Mouse (Mus musculus): ENCODE data around the gene Catsperd. TPM values are rescaled to one million over a fixed set of nuclear protein-coding genes. Genes with fewer than 3 reads are reported as not detected.

The Catsperd gene
- polyA plus RNA-seq, 1 experiment = not detected

- Histone ChIP-seq H3K4me1 (ENCODE audit: control insufficient read depth) (peaks cover 37% of the 10 kb centered on the region), H3K9me3 (ENCODE audit: control insufficient read depth, low read length) (no peaks in the 10 kb centered on the region), H3K4me3 (replicated peaks) (no peak overlapping the region), H3K36me3 (ENCODE audit: control insufficient read depth) (peaks cover 3% of the 10 kb centered on the region), H3K27me3 (ENCODE audit: control insufficient read depth) (peaks cover 35% of the 10 kb centered on the region)
- TF ChIP-seq TAL1 (IDR thresholded peaks at IDR 0.05; ENCODE audit: low read length) = no peak
- TF ChIP-seq GATA1 (IDR thresholded peaks at IDR 0.05; ENCODE audit: low read length) = no peak
Observed at GRCm38 (mm10) chr17:56669766-56670165, 41.8 kb downstream of the Catsperd start.

- Histone ChIP-seq H3K4me1 (ENCODE audit: control insufficient read depth) (peaks cover 67% of the 10 kb centered on the region), H3K36me3 (ENCODE audit: control insufficient read depth) (peaks cover 36% of the 10 kb centered on the region), H3K9me3 (ENCODE audit: control insufficient read depth, low read length) (no peaks in the 10 kb centered on the region), H3K4me3 (replicated peaks) (peak within 1 kb of the TSS; percentile 98), H3K27me3 (ENCODE audit: control insufficient read depth) (peaks cover 13% of the 10 kb centered on the region)
- no peak for TF ChIP-seq TAL1 (IDR thresholded peaks at IDR 0.05; ENCODE audit: low read length)
- no peak for TF ChIP-seq GATA1 (IDR thresholded peaks at IDR 0.05; ENCODE audit: low read length)
Observed at GRCm38 (mm10) chr17:56672941-56673646, 45.2 kb downstream of the Catsperd start, which contains the start of gene Ranbp3. Ranbp3 (plus strand) TSS chr17:56673294.

DNA sequence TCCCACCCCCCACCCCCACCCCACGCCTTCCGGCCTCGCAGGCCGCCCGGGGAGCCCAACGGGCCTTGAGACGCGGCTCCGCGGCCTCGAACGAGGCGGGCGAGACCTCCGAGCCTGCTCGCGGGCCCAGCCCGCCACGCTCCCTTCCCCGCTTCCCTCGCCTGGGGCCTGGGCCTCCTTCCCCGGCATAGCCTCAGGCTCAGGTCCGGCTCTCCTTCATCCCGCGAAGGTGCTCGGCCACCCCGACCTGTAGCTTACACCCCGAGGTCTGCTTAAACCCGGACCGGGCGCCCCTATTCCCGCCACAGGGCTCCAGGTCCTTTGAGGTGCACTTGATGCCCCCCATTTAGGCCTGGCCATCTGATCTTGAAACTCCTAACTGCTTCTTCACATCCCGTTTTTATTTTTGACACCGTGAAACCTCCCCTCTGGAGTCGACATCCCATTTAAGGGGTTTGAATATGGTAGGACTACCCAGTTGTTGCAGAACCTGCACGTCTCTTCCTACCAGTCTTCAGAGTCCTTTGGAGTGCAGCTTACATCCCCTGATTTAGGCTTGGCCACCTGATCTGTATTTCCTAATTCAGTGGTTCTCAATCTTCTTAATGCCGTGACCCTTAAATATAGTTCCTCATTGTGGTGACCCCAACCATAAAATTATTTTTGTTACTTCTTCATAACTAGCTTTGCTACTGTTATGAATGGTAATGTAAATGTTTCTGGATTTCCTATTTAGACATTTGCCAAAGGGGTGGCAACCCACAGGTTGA is 45.9 kb downstream of the Catsperd start:
- TF ChIP-seq TAL1 (IDR thresholded peaks at IDR 0.05; ENCODE audit: low read length) = no peak
- no peak for TF ChIP-seq GATA1 (IDR thresholded peaks at IDR 0.05; ENCODE audit: low read length)
- no peaks in the 10 kb centered on the region for H3K9me3 ChIP-seq (ENCODE audit: control insufficient read depth, low read length)
- peak overlapping the region; percentile 98 for H3K4me3 ChIP-seq (replicated peaks)
- peaks cover 6% of the 10 kb centered on the region for H3K27me3 ChIP-seq (ENCODE audit: control insufficient read depth)
- H3K36me3 ChIP-seq (ENCODE audit: control insufficient read depth) = peaks cover 41% of the 10 kb centered on the region
- peaks cover 61% of the 10 kb centered on the region for H3K4me1 ChIP-seq (ENCODE audit: control insufficient read depth)

DNA sequence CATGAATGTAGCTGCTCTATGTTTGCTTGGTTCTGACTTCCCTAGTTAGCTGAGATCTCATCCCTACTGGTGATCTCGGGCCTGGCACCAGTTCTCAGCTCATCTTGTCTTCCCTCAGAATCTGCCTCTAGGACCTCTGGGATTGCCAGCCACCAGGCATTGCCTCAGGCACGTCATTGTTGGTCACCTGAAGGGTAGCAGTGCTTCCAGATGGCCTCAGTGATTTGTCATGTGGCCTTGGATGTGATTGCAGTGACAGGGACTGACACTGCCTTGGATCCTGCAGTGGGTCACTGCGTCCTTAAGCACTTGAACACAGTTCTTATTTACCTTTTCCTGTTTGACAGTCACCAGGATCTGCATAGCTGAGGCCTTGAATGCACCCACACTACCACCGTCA is 53.8 kb downstream of the Catsperd start:
- TF ChIP-seq GATA1 (IDR thresholded peaks at IDR 0.05; ENCODE audit: low read length) (no peak), TAL1 (IDR thresholded peaks at IDR 0.05; ENCODE audit: low read length) (no peak)
- Histone ChIP-seq H3K27me3 (ENCODE audit: control insufficient read depth) (no peaks in the 10 kb centered on the region), H3K9me3 (ENCODE audit: control insufficient read depth, low read length) (no peaks in the 10 kb centered on the region), H3K36me3 (ENCODE audit: control insufficient read depth) (peaks cover 97% of the 10 kb centered on the region), H3K4me3 (replicated peaks) (no peak overlapping the region), H3K4me1 (ENCODE audit: control insufficient read depth) (peaks cover 88% of the 10 kb centered on the region)

DNA sequence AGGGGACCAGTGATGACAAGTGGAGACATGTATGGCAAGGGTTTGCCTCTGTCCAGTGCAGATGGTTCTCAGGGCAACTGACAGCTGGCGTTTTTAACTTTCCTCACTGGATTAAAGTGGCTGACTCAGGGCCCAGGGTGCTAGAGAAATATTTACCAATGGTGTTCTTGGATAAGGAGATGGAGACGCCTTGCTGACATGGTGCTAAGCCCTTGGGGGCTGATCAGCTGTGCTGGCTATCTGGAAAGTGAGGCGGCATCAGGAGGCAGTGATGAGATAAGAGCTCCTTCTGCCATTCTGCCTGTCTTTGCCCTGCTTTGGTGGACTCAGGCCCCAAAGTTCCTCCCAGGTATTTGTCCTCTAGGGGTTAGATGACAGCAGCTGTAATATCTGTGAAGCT is 54.9 kb downstream of the Catsperd start:
- no peaks in the 10 kb centered on the region for H3K27me3 ChIP-seq (ENCODE audit: control insufficient read depth)
- TF ChIP-seq GATA1 (IDR thresholded peaks at IDR 0.05; ENCODE audit: low read length) = peak; percentile 34; the same call in 1 of the 2 replicates
- TF ChIP-seq TAL1 (IDR thresholded peaks at IDR 0.05; ENCODE audit: low read length) = no peak
- peaks cover 90% of the 10 kb centered on the region for H3K4me1 ChIP-seq (ENCODE audit: control insufficient read depth)
- no peaks in the 10 kb centered on the region for H3K9me3 ChIP-seq (ENCODE audit: control insufficient read depth, low read length)
- H3K4me3 ChIP-seq (replicated peaks) = peak overlapping the region; percentile 2
- H3K36me3 ChIP-seq (ENCODE audit: control insufficient read depth) = peaks cover 97% of the 10 kb centered on the region

DNA sequence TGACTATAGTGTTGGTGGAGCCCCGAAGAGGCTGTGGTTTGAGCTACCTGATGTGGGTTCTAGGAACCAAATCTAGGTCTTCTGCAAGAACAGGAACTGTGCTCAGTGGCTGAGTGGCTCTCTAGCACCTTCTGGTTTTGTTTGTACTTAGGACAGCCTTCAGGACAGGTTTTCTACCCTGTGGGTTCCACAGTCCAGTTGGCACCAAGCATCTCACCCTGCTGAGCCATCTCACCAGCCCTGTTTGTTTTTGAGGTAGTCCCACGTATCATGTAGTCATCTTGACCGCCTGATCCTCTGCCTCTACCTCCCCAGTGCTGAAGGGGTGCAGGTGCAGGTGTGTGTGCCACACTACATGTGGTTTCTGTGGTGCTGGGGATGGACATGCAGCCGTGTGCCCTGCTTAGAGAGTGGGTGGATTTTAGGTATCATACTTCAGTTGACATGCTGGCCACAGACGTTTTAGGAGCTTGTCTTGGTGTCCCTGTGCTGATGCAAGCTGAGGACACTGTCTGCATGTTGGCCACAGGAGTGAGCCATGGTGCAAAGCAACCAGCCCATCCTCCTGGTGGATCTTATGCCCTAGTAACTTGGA is 55.7 kb downstream of the Catsperd start:
- TF ChIP-seq GATA1 (IDR thresholded peaks at IDR 0.05; ENCODE audit: low read length) (no peak), TAL1 (IDR thresholded peaks at IDR 0.05; ENCODE audit: low read length) (no peak)
- Histone ChIP-seq H3K9me3 (ENCODE audit: control insufficient read depth, low read length) (no peaks in the 10 kb centered on the region), H3K27me3 (ENCODE audit: control insufficient read depth) (no peaks in the 10 kb centered on the region), H3K4me3 (replicated peaks) (no peak overlapping the region), H3K4me1 (ENCODE audit: control insufficient read depth) (peaks cover 95% of the 10 kb centered on the region), H3K36me3 (ENCODE audit: control insufficient read depth) (peaks cover 100% of the 10 kb centered on the region)

- Histone ChIP-seq H3K4me1 (ENCODE audit: control insufficient read depth) (peaks cover 94% of the 10 kb centered on the region), H3K36me3 (ENCODE audit: control insufficient read depth) (peaks cover 100% of the 10 kb centered on the region), H3K4me3 (replicated peaks) (no peak overlapping the region)
Observed at GRCm38 (mm10) chr17:56684649-56685048, 56.7 kb downstream of the Catsperd start.

DNA sequence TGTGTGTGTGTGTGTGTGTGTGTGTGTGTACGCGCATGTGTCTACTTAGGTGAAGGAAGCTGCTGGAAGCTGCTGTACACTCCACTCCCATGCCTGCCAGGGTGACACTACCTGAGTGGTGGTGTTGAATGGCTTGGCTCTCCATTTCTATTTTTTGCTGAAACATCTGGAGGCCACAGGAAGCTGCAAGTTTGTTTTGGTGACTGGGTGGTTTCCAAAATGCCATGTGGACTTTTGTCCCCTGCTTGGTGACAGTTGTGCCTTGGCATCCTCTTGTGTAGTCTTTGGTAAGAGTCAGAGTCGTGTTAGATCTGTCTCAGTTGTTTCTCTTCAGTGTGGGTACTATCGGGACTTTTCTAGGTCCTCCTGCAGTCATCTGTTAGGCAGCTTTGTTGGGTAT is 58.9 kb downstream of the Catsperd start:
- H3K27me3 ChIP-seq (ENCODE audit: control insufficient read depth) = no peaks in the 10 kb centered on the region
- H3K4me1 ChIP-seq (ENCODE audit: control insufficient read depth) = peaks cover 80% of the 10 kb centered on the region
- H3K36me3 ChIP-seq (ENCODE audit: control insufficient read depth) = peaks cover 98% of the 10 kb centered on the region
- no peak overlapping the region for H3K4me3 ChIP-seq (replicated peaks)
- no peaks in the 10 kb centered on the region for H3K9me3 ChIP-seq (ENCODE audit: control insufficient read depth, low read length)
- TF ChIP-seq TAL1 (IDR thresholded peaks at IDR 0.05; ENCODE audit: low read length) (no peak), GATA1 (IDR thresholded peaks at IDR 0.05; ENCODE audit: low read length) (no peak)

More at GRCm38 (mm10) chr17:56684649-56685048, 56.7 kb downstream of the Catsperd start:
- H3K27me3 ChIP-seq (ENCODE audit: control insufficient read depth) = no peaks in the 10 kb centered on the region
- no peaks in the 10 kb centered on the region for H3K9me3 ChIP-seq (ENCODE audit: control insufficient read depth, low read length)
- TF ChIP-seq TAL1 (IDR thresholded peaks at IDR 0.05; ENCODE audit: low read length) = no peak
- TF ChIP-seq GATA1 (IDR thresholded peaks at IDR 0.05; ENCODE audit: low read length) = no peak

GRCm38 (mm10) chr17:56688045-56688444 is 60.1 kb downstream of the Catsperd start:
- no peak overlapping the region for H3K4me3 ChIP-seq (replicated peaks)

More at GRCm38 (mm10) chr17:56688045-56688444, 60.1 kb downstream of the Catsperd start:
- no peaks in the 10 kb centered on the region for H3K27me3 ChIP-seq (ENCODE audit: control insufficient read depth)
- H3K4me1 ChIP-seq (ENCODE audit: control insufficient read depth) = peaks cover 72% of the 10 kb centered on the region
- H3K9me3 ChIP-seq (ENCODE audit: control insufficient read depth, low read length) = no peaks in the 10 kb centered on the region
- H3K36me3 ChIP-seq (ENCODE audit: control insufficient read depth) = peaks cover 98% of the 10 kb centered on the region
- TF ChIP-seq GATA1 (IDR thresholded peaks at IDR 0.05; ENCODE audit: low read length) = peak; percentile 84
- peak; percentile 78 for TF ChIP-seq TAL1 (IDR thresholded peaks at IDR 0.05; ENCODE audit: low read length)

Data from erythroblast, embryonic 14.5 days (primary cell).